ENCODE assay signal across 10 mouse cellular contexts in genomic region chr9:96685600-96686084, GRCm38 (mm10).
"Had no signal": no experiment of that assay in that cellular context is flagged by ENCODE, and none has a peak within 500 bp of the region (broad histone marks: within the 10 kb centered on the region; RNA-seq: fewer than 3 reads in every experiment).

No protein-coding gene starts in this region.

- DNase-seq: kidney, adult 9 months; kidney, postnatal 36 days; left cerebral cortex, postnatal 4 days; lung, adult 18-20 months; thymus, postnatal 4 days had no signal

- H3K4me3 ChIP-seq: limb, embryonic 13.5 days; midbrain, embryonic 12.5 days; stomach, embryonic 15.5 days had no signal

- H3K4me1 ChIP-seq: limb, embryonic 13.5 days; midbrain, embryonic 12.5 days had no signal

- H3K27me3 ChIP-seq: limb, embryonic 13.5 days; midbrain, embryonic 12.5 days; stomach, embryonic 15.5 days had no signal

- H3K9me3 ChIP-seq: limb, embryonic 13.5 days; midbrain, embryonic 12.5 days; stomach, embryonic 15.5 days had no signal

- H3K27ac ChIP-seq: kidney, postnatal 0 days; limb, embryonic 13.5 days; liver, embryonic 14.5 days; midbrain, embryonic 12.5 days; stomach, embryonic 15.5 days had no signal
